Comparison of ENCODE assay signal across 8 mouse cellular contexts in the genomic region with DNA sequence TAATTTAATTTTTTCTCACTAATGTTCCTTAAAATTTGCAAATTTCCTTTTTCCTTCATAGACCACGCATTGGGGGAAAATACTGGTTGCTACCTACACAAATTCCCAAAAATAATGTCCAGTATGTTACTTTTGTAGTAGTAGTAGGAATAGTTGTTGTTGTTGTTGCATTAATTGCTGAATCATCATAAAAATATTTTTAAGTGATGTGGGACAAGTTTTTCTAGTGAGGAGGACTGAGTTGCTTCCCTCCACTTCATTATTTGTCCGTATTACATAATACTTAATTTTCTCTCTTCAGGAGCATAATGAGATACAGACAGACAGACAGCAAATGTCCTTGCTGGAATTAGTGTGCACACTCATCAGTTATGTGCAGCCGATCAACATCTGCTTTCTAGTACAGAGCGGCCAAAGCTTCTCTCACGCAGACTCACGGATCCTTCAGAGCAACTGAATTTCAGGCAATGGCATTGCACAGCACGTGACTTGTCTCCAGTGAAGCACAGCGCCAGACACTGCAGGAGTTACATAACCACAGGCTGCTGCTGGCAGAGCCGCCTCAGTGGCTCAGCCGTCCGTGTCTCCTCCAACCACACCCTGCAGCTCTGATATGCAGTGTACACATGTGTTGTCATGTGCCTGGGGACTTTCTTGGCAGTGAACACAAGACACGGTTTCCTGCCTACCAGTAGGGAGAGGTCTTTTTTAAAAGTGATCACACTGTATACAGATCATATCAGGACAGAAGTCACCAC.
A peak's percentile ranks its signal among the peaks of the same experiment; 100 is the strongest.
DNase-seq lines count a peak whose midpoint lies in the region; ATAC-seq lines count a peak whose summit lies in the region.

No protein-coding gene starts in this region.

- peak; percentile 70 for DNase-seq in 3134 (ENCODE audit: extremely low read depth, insufficient read length, low spot score)
- DNase-seq in heart, postnatal 10 days = peak; percentile 90 to 91
- DNase-seq in large intestine, adult 2 months (ENCODE audit: low read depth, low spot score) = peak; percentile 8
- DNase-seq in lung, adult 18-20 months = peak; percentile 86 to 89
- DNase-seq in thymus, adult 18-20 months = peak; percentile 63 to 72

- no peaks in the 10 kb centered on the region for H3K9me3 ChIP-seq in embryonic facial prominence, embryonic 15.5 days (replicated peaks)
- H3K9me3 ChIP-seq in neural tube, embryonic 15.5 days (replicated peaks) = no peaks in the 10 kb centered on the region

- ATAC-seq in activated CD4-positive, CD25-positive, alpha-beta regulatory T cell, adult 4 months = peak; percentile 87
- peak; percentile 80 for ATAC-seq in embryonic facial prominence, embryonic 15.5 days (ENCODE audit: insufficient number of reproducible peaks, low FRiP score, low TSS enrichment, low read depth)
- peak; percentile 79 for ATAC-seq in neural tube, embryonic 15.5 days (ENCODE audit: low FRiP score)

- no peak overlapping the region for H3K9ac ChIP-seq in embryonic facial prominence, embryonic 15.5 days
- H3K9ac ChIP-seq in neural tube, embryonic 15.5 days (replicated peaks) = no peak overlapping the region

- intact Hi-C loops in heart, postnatal 10 days (cut with DNase I) = loop anchor here (5.0 to 10.0 kb wide), 2 partner anchors 104 to 316 kb away; no protein-coding TSS in a partner anchor

- H3K36me3 ChIP-seq in embryonic facial prominence, embryonic 15.5 days = no peaks in the 10 kb centered on the region
- H3K36me3 ChIP-seq in neural tube, embryonic 15.5 days = no peaks in the 10 kb centered on the region

- WGBS in embryonic facial prominence, embryonic 15.5 days = 23% methylated on average over 12 of the region's 12 CpGs
- WGBS in large intestine, adult 2 months = 27% methylated on average over 12 of the region's 12 CpGs
- 54% methylated on average over 12 of the region's 12 CpGs for WGBS in neural tube, embryonic 15.5 days

- peak overlapping the region; percentile 34; the same call in 1 of the 2 replicates for H3K27ac ChIP-seq in embryonic facial prominence, embryonic 15.5 days (replicated peaks)
- no peak overlapping the region for H3K27ac ChIP-seq in neural tube, embryonic 15.5 days (replicated peaks)

- H3K27me3 ChIP-seq in embryonic facial prominence, embryonic 15.5 days = no peaks in the 10 kb centered on the region
- no peaks in the 10 kb centered on the region for H3K27me3 ChIP-seq in neural tube, embryonic 15.5 days (replicated peaks)

- H3K4me1 ChIP-seq in embryonic facial prominence, embryonic 15.5 days = peaks cover 17% of the 10 kb centered on the region
- H3K4me1 ChIP-seq in neural tube, embryonic 15.5 days = peaks cover 18% of the 10 kb centered on the region

- H3K4me2 ChIP-seq in embryonic facial prominence, embryonic 15.5 days (replicated peaks) = no peak overlapping the region
- no peak overlapping the region for H3K4me2 ChIP-seq in neural tube, embryonic 15.5 days

- H3K4me3 ChIP-seq in embryonic facial prominence, embryonic 15.5 days (replicated peaks) = no peak overlapping the region
- no peak overlapping the region for H3K4me3 ChIP-seq in neural tube, embryonic 15.5 days (replicated peaks)

Comparison
In these comparisons a context has a peak if more than half of its experiments do, and no peak if none do; other contexts are left out.
1. DNase-seq: peak in every context shown above with its lines; median percentile 90 in heart, postnatal 10 days; 88 in lung, adult 18-20 months; 70 in 3134; 68 in thymus, adult 18-20 months; 8 in large intestine, adult 2 months.